Mouse (Mus musculus) neural tube, embryonic 12.5 days (tissue): Measurements from ENCODE around the gene Hist1h1t. TPM values are rescaled to one million over a fixed set of nuclear protein-coding genes. Genes with fewer than 3 reads are reported as not detected.
"Not testable (repeated sequence)": the region's sequence is repeated elsewhere in the genome, so short reads cannot be mapped to it uniquely, and the experiment has no call there.

ENCODE experiments used
- ATAC-seq: fragments of 200-750 bp; cut with Nextera tagmentation; 2 replicates; pipeline ENCODE4 v1.8.0; 2017; ENCODE audit warnings: low read depth, mild to moderate bottlenecking, moderate TSS enrichment, moderate library complexity; ENCODE audit not compliant: low FRiP score
- H3K27ac ChIP-seq: fragments of 300-500 bp; sonication (generic); 2 replicates; pipeline ENCODE4 v1.5.1; 2016
- H3K27me3 ChIP-seq: fragments of 300-500 bp; sonication (generic); replicated peaks from 2 replicates; pipeline ENCODE4 v1.6.1; 2016; ENCODE audit warnings: mild to moderate bottlenecking
- H3K36me3 ChIP-seq: fragments of 300-500 bp; sonication (generic); 2 replicates; pipeline ENCODE4 v1.6.1; 2016; ENCODE audit warnings: mild to moderate bottlenecking
- H3K4me1 ChIP-seq: fragments of 300-500 bp; sonication (generic); 2 replicates; pipeline ENCODE4 v1.6.1; 2016
- H3K4me2 ChIP-seq: fragments of 300-500 bp; sonication (generic); replicated peaks from 2 replicates; pipeline ENCODE4 v1.6.1; 2016; ENCODE audit warnings: mild to moderate bottlenecking
- H3K4me3 ChIP-seq: fragments of 300-500 bp; sonication (generic); 2 replicates; pipeline ENCODE4 v1.5.1; 2016
- H3K9ac ChIP-seq: fragments of 300-500 bp; sonication (generic); 2 replicates; pipeline ENCODE4 v1.6.1; 2016; ENCODE audit warnings: mild to moderate bottlenecking
- H3K9me3 ChIP-seq: fragments of 300-500 bp; sonication (generic); 2 replicates; pipeline ENCODE4 v1.6.1; 2016; ENCODE audit warnings: mild to moderate bottlenecking
- WGBS: fragments of 180-500 bp; shearing (Covaris S2); methylation state at CpG from one replicate; pipeline ENCODE4 v1.1.7; 2016; 5-methylcytosine and 5-hydroxymethylcytosine counted together
- polyA plus RNA-seq: library from polyadenylated mRNA; unstranded; fragments of >200 nt; fragmentation: Nextera tagmentation; extraction: Ambion mirVana; gene quantifications from 2 replicates; pipeline ENCODE4 v1.2.1, GENCODE M21; 2016

Hist1h1t gene
- polyA plus RNA-seq = 0.23 TPM in 1 of 2 replicates, not detected in the other

DNA sequence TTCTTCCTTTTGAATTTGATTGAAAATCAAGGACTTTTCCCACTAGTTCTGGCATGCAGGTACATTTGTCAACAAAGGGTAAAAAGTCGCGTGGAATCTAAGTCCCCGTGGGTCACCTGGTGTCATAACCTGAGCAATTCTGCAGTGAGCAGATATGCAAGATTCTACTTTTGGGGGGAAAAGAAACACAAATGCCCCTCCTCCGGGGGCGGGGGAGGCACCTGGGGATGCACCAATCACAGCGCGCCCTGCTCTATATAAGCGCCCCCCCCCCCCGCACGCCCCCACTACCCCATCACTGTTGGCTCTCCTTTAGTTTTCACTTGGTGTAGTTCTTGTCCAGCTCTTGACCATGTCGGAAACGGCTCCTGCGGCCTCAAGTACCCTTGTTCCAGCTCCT, at the start of gene Hist1h1t:
Gene Hist1h1t, plus strand, starts transcription at position 301 of the 400 bp plus-strand sequence.
- peak within 1 kb of the TSS; percentile 22 for H3K4me2 ChIP-seq

GRCm38 (mm10) chr13:23659636-23660366, 35.8 kb upstream of the Hist1h1t start:
- H3K4me3 ChIP-seq = no peak overlapping the region
- H3K4me1 ChIP-seq = no peaks in the 10 kb centered on the region
- 75% methylated on average over 6 of the region's 6 CpGs for WGBS
- no peak for ATAC-seq
- H3K27me3 ChIP-seq = no peaks in the 10 kb centered on the region
- H3K9me3 ChIP-seq = no peaks in the 10 kb centered on the region
- H3K9ac ChIP-seq = no peak overlapping the region
- no peaks in the 10 kb centered on the region for H3K36me3 ChIP-seq
- no peak overlapping the region for H3K4me2 ChIP-seq
- H3K27ac ChIP-seq = no peak overlapping the region

More for the DNA sequence above, at the start of gene Hist1h1t:
- H3K4me3 ChIP-seq = no peak within 1 kb of the TSS
- peaks cover 6% of the 10 kb centered on the region; the same call in 1 of the 2 replicates for H3K4me1 ChIP-seq
- no peak within 1 kb of the TSS for H3K27ac ChIP-seq
- 50% methylated on average over 13 of the region's 13 CpGs for WGBS
- H3K9ac ChIP-seq = no peak within 1 kb of the TSS
- no peaks in the 10 kb centered on the region for H3K9me3 ChIP-seq
- no peak for ATAC-seq
- no peaks in the 10 kb centered on the region for H3K27me3 ChIP-seq
- H3K36me3 ChIP-seq = no peaks in the 10 kb centered on the region

DNA sequence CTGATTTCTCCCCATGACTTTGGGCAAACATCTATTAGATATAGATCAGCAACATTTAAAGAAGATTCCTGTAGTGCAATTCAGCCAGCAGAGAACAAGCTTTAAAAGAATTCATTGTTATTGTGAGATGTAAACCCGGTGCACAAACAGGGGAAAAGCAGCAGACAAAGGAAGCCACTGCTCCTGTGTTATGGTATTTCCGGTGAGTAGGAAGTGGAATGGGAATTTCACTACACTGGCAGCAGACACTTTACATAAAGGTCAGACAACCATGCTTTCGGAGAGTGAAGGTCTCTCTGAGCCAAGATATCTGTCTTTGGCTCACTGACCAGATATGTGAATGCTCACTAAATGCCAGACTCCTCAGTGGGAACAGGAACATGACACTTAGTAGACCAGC, 33.1 kb upstream of the Hist1h1t start:
- Histone ChIP-seq H3K4me2 (no peak overlapping the region), H3K9me3 (no peaks in the 10 kb centered on the region), H3K27me3 (no peaks in the 10 kb centered on the region), H3K36me3 (no peaks in the 10 kb centered on the region), H3K4me3 (no peak overlapping the region), H3K4me1 (no peaks in the 10 kb centered on the region), H3K27ac (no peak overlapping the region), H3K9ac (no peak overlapping the region)
- ATAC-seq = no peak
- WGBS = 86% methylated on average over 3 of the region's 3 CpGs

DNA sequence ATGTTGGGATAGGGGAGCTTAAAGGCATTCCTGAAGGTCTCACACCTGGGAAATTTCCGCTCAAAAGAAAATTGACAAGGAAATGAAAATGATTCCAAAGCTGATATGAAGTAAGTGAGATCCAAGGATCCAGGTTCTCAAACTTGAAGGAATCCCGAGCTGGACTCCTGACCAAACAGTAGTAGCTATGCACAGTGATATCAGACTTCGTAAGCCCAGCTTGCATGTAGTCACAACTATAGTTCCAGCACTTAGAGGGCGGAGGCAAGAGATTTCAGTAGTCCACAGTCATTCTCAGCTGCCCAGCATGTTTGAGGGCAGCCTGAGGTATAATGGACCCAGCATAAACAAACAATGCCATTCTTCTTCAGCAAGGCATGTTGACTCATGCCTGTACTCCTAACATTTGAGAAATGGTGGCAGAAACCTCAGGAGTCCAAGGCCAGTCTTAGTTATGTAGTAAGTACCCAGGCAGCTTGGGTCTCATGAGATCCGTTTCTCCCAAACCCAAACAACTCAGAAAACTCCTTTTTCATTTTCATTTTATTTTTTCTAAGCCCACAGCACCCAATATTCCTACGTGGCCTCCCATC, 13.5 kb upstream of the Hist1h1t start:
- Histone ChIP-seq H3K4me3 (no peak overlapping the region), H3K4me2 (no peak overlapping the region), H3K36me3 (no peaks in the 10 kb centered on the region), H3K9me3 (no peaks in the 10 kb centered on the region), H3K27ac (no peak overlapping the region), H3K9ac (no peak overlapping the region), H3K4me1 (peaks cover 12% of the 10 kb centered on the region), H3K27me3 (no peaks in the 10 kb centered on the region)
- ATAC-seq = no peak
- 90% methylated on average over 6 of the region's 6 CpGs for WGBS

- Histone ChIP-seq H3K4me1 (peaks cover 12% of the 10 kb centered on the region), H3K36me3 (no peaks in the 10 kb centered on the region), H3K4me2 (peak overlapping the region; percentile 67), H3K9me3 (no peaks in the 10 kb centered on the region), H3K4me3 (no peak overlapping the region; the same call in 1 of the 2 replicates), H3K9ac (0 out of 2 replicates have a peak overlapping the region, but pooled peaks have one; percentile 23), H3K27me3 (no peaks in the 10 kb centered on the region), H3K27ac (no peak overlapping the region)
- WGBS = 63% methylated on average over 1 of the region's 1 CpGs
- no peak for ATAC-seq
Measured at GRCm38 (mm10) chr13:23682623-23682946, 13.0 kb upstream of the Hist1h1t start.

GRCm38 (mm10) chr13:23682947-23683754, 12.5 kb upstream of the Hist1h1t start:
- not testable (repeated sequence) for H3K36me3 ChIP-seq, H3K9me3 ChIP-seq, H3K27me3 ChIP-seq
- H3K27ac ChIP-seq = 0 out of 2 replicates have a peak overlapping the region, but pooled peaks have one; percentile 67
- H3K4me3 ChIP-seq = peak overlapping the region; percentile 39
- 12% methylated on average over 14 of the region's 30 CpGs for whole genome bisulfite sequencing
- peak; percentile 60 for ATAC-seq
- H3K4me2 ChIP-seq = peak overlapping the region; percentile 67
- peaks cover 12% of the 10 kb centered on the region for H3K4me1 ChIP-seq
- H3K9ac ChIP-seq = peak overlapping the region; percentile 52; the same call in 1 of the 2 replicates

- Histone ChIP-seq H3K9me3 (no peaks in the 10 kb centered on the region), H3K4me2 (peak within 1 kb of the TSS; percentile 67), H3K27ac (peak within 1 kb of the TSS; percentile 92), H3K27me3 (no peaks in the 10 kb centered on the region), H3K36me3 (no peaks in the 10 kb centered on the region), H3K4me3 (peak within 1 kb of the TSS; percentile 42), H3K9ac (peak within 1 kb of the TSS; percentile 64), H3K4me1 (peaks cover 12% of the 10 kb centered on the region)
- peak; percentile 97 for ATAC-seq
- WGBS = under 1% methylated on average over 30 of the region's 32 CpGs
Measured at GRCm38 (mm10) chr13:23683755-23684281, 11.8 kb upstream of the Hist1h1t start, which contains the start of the genes Hist1h2ac and Hist1h2bc. Gene Hist1h2ac (minus strand): TSS chr13:23683948. Gene Hist1h2bc (plus strand): TSS chr13:23684199.

- peak overlapping the region; percentile 92 for H3K27ac ChIP-seq
- peak overlapping the region; percentile 67 for H3K4me2 ChIP-seq
- H3K9ac ChIP-seq = peak overlapping the region; percentile 64
- not testable (repeated sequence) for H3K36me3 ChIP-seq, H3K9me3 ChIP-seq, H3K27me3 ChIP-seq
- peaks cover 12% of the 10 kb centered on the region for H3K4me1 ChIP-seq
- ATAC-seq = peak; percentile 35
- WGBS = under 1% methylated on average over 22 of the region's 37 CpGs
- H3K4me3 ChIP-seq = peak overlapping the region; percentile 42
Measured at GRCm38 (mm10) chr13:23684295-23684945, 11.2 kb upstream of the Hist1h1t start.

DNA sequence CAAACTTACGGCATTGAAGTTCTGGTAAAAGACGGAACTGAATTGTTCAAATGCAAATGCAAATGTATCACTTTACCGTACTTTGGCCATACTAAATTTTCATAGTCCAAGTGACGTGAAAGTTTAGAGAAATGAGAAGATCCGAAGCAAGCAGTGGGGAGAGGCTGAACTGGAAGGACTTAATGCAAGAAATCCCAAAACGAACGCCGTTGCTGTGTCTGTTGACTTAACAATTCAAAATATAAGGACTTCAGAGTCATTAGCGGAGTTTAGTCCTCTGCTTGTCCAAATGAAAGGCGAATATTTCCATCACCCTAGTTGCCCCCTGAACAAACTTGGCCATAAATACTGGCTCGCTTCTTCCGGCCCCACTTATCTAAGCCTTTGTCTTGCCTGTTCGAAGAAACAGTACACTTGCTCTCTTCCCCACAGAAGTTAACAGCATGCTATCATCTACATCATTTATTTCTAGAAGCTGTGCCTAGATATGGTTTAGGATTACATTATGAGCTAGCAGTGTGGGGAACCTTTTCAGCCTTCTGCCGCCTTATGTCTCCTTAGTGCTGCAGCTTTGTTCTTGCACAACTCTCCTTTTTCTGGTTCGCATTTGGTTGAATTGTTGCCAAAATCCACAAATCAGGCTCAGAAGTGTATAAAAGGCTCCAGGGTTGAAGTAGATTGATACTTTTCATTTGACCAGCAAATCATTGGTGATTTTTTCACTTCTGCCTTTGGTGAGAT, 10.3 kb upstream of the Hist1h1t start:
- ATAC-seq = no peak

GRCm38 (mm10) chr13:23685966-23686365, 9.6 kb upstream of the Hist1h1t start:
- 48% methylated on average over 4 of the region's 4 CpGs for WGBS
- peak overlapping the region; percentile 15; the same call in 1 of the 2 replicates for H3K4me3 ChIP-seq
- no peak for ATAC-seq
- no peaks in the 10 kb centered on the region for H3K9me3 ChIP-seq
- H3K4me1 ChIP-seq = peaks cover 12% of the 10 kb centered on the region
- H3K9ac ChIP-seq = peak overlapping the region; percentile 64
- no peaks in the 10 kb centered on the region for H3K27me3 ChIP-seq
- H3K27ac ChIP-seq = 0 out of 2 replicates have a peak overlapping the region, but pooled peaks have one; percentile 74
- H3K36me3 ChIP-seq = no peaks in the 10 kb centered on the region
- peak overlapping the region; percentile 67 for H3K4me2 ChIP-seq

More for the DNA sequence above, 10.3 kb upstream of the Hist1h1t start:
- Histone ChIP-seq H3K9me3 (no peaks in the 10 kb centered on the region), H3K4me1 (peaks cover 12% of the 10 kb centered on the region), H3K4me2 (peak overlapping the region; percentile 67), H3K27ac (peak overlapping the region; percentile 74), H3K27me3 (no peaks in the 10 kb centered on the region), H3K9ac (peak overlapping the region; percentile 64), H3K4me3 (peak overlapping the region; percentile 42), H3K36me3 (no peaks in the 10 kb centered on the region)
- WGBS = 10% methylated on average over 15 of the region's 15 CpGs

- ATAC-seq = no peak
- H3K27me3 ChIP-seq = no peaks in the 10 kb centered on the region
Measured at GRCm38 (mm10) chr13:23687181-23687580, 8.4 kb upstream of the Hist1h1t start.

More at GRCm38 (mm10) chr13:23687181-23687580, 8.4 kb upstream of the Hist1h1t start:
- H3K4me2 ChIP-seq = no peak overlapping the region
- H3K9me3 ChIP-seq = no peaks in the 10 kb centered on the region
- H3K9ac ChIP-seq = no peak overlapping the region
- H3K27ac ChIP-seq = no peak overlapping the region
- H3K4me1 ChIP-seq = peaks cover 12% of the 10 kb centered on the region
- H3K4me3 ChIP-seq = no peak overlapping the region
- 87% methylated on average over 4 of the region's 4 CpGs for WGBS
- no peaks in the 10 kb centered on the region for H3K36me3 ChIP-seq
